Mouse (Mus musculus) midbrain, embryonic 13.5 days (tissue): ENCODE measurements around the gene A730049H05Rik. TPM values are rescaled to one million over a fixed set of nuclear protein-coding genes. Genes with fewer than 3 reads are reported as not detected.

Experiments used
- ATAC-seq: fragments of 200-750 bp; cut with Nextera tagmentation; 2 replicates; pipeline ENCODE4 v1.8.0; 2017; ENCODE audit warnings: mild to moderate bottlenecking, moderate TSS enrichment, moderate library complexity
- H3K27ac ChIP-seq: fragments of 300-500 bp; sonication (generic); 2 replicates; pipeline ENCODE4 v1.5.1; 2015; ENCODE audit warnings: inconsistent platforms, mild to moderate bottlenecking, moderate library complexity
- H3K27me3 ChIP-seq: fragments of 300-500 bp; sonication (generic); 2 replicates; pipeline ENCODE4 v1.6.1; 2015; ENCODE audit warnings: mild to moderate bottlenecking, inconsistent platforms
- H3K36me3 ChIP-seq: fragments of 300-500 bp; sonication (generic); 2 replicates; pipeline ENCODE4 v1.6.1; 2015; ENCODE audit warnings: mild to moderate bottlenecking, inconsistent platforms
- H3K4me1 ChIP-seq: fragments of 300-500 bp; sonication (generic); replicated peaks from 2 replicates; pipeline ENCODE4 v1.6.1; 2015; ENCODE audit warnings: inconsistent platforms
- H3K4me2 ChIP-seq: fragments of 300-500 bp; sonication (generic); replicated peaks from 2 replicates; pipeline ENCODE4 v1.6.1; 2015; ENCODE audit warnings: moderate library complexity, mild to moderate bottlenecking, inconsistent platforms
- H3K4me3 ChIP-seq: fragments of 300-500 bp; sonication (generic); replicated peaks from 2 replicates; pipeline ENCODE4 v1.5.1; 2015; ENCODE audit warnings: mild to moderate bottlenecking, inconsistent platforms
- H3K9ac ChIP-seq: fragments of 300-500 bp; sonication (generic); replicated peaks from 2 replicates; pipeline ENCODE4 v1.6.1; 2015; ENCODE audit warnings: mild to moderate bottlenecking, inconsistent platforms
- H3K9me3 ChIP-seq: fragments of 300-500 bp; sonication (generic); 2 replicates; pipeline ENCODE4 v1.6.1; 2016; ENCODE audit warnings: mild to moderate bottlenecking, inconsistent platforms
- WGBS: fragments of 180-500 bp; shearing (Covaris S2); methylation state at CpG from one replicate; pipeline ENCODE4 v1.1.7; 2015; 5-methylcytosine and 5-hydroxymethylcytosine counted together
- polyA plus RNA-seq: library from polyadenylated mRNA; unstranded; fragments of >200 nt; fragmentation: Nextera tagmentation; extraction: Ambion mirVana; gene quantifications from 2 replicates; pipeline ENCODE4 v1.2.1, GENCODE M21; 2015

Gene A730049H05Rik
- polyA plus RNA-seq: 0.40 and 0.52 TPM in 2 replicates

DNA sequence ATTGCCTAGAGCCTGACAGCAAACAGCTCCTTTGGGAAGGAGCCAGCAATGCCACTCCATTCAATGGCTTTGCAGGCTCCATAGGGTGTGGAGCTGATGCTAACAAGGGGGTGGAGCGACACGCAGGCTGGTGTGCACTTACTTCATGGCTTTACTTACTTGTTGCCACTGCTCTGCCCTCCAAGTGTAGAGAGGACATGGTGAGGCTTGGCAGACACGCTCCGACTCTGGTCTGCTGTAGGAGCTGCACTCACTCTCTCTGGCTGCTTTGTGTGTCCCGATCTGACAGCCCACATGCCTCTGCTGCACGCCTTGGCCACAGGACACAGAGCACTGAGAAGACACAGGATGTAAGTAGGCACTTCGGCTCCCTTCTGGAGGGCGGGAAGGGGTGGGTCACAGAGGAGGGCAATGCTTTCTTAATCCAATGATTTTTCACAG, at the start of gene A730049H05Rik:
Gene A730049H05Rik, plus strand, starts transcription at position 168 of the 441 bp plus-strand sequence.
- Histone ChIP-seq H3K27ac (no peak within 1 kb of the TSS), H3K9me3 (no peaks in the 10 kb centered on the region), H3K4me2 (peak within 1 kb of the TSS; percentile 35), H3K27me3 (peaks cover 27% of the 10 kb centered on the region), H3K36me3 (no peaks in the 10 kb centered on the region), H3K4me3 (no peak within 1 kb of the TSS), H3K4me1 (peaks cover 17% of the 10 kb centered on the region), H3K9ac (no peak within 1 kb of the TSS)
- ATAC-seq: peak; percentile 43; the same call in 1 of the 2 replicates
- WGBS: 4% methylated on average over 8 of the region's 8 CpGs

DNA sequence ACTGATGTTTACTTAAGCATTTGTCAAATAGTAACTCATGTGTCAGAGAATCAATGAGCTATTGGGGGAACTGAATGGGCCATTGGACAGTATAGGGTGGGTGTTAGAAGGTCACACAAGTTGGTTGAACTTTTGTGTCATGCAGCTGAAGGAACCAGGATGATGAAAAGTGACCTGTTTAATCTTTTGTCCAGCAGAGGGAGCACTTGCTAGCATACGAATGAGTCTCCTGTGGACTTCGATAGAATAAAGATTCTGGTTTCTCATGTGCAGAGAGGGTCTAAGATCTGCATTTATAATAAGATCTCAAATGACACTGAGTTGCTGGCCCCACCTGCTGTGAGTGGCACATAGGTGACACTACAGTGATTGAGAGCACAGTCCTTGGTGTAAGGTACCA, 39.9 kb upstream of the A730049H05Rik start:
- H3K4me3 ChIP-seq: no peak overlapping the region
- H3K27ac ChIP-seq: no peak overlapping the region
- no peak overlapping the region for H3K9ac ChIP-seq
- no peaks in the 10 kb centered on the region for H3K36me3 ChIP-seq
- WGBS: 12% methylated on average over 2 of the region's 2 CpGs
- H3K9me3 ChIP-seq: no peaks in the 10 kb centered on the region
- no peaks in the 10 kb centered on the region for H3K27me3 ChIP-seq
- ATAC-seq: peak; percentile 40; the same call in 1 of the 2 replicates
- no peaks in the 10 kb centered on the region for H3K4me1 ChIP-seq
- no peak overlapping the region for H3K4me2 ChIP-seq

DNA sequence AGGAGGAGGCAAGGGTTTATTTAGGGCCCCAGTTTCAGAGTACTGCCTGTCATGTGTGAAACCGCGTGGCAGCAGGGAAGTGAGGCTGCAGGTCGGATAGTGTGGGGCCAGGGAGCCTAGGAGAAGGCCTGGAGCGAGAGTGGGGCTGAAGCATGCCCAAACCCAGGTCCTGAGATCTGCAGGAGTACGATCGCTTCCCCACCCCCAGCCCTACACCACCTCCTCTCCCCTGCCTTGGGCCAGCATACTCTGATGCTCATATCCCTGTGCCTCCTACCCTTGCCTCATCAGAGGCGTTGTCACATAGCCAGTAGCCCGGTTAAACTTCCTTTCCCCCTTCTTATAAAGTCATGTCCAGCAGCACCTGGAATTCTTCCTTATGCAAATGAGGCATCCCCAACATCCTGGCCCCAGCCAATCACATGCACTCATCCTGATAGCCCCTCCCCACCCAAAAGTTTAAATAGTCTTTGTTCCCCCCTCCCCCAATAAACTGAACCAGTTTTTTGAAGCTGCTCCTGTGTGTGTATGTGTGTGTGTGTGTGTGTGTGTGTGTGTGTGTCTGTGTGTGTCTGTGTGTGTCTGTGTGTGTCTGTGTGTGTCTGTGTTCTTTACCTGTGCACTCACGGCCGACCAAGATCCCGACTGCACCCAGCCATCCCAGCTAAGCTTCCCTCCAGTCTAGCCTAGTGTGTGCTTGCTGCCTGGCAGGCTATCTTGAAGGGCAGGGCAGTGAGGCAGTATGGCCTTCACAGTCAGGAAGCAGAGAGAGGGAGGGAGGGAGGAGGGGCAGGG, 36.9 kb upstream of the A730049H05Rik start:
- H3K27me3 ChIP-seq: no peaks in the 10 kb centered on the region
- no peak overlapping the region for H3K9ac ChIP-seq
- no peak overlapping the region for H3K27ac ChIP-seq
- no peaks in the 10 kb centered on the region for H3K4me1 ChIP-seq
- H3K36me3 ChIP-seq: no peaks in the 10 kb centered on the region
- H3K4me3 ChIP-seq: no peak overlapping the region
- no peaks in the 10 kb centered on the region for H3K9me3 ChIP-seq
- no peak overlapping the region for H3K4me2 ChIP-seq
- 79% methylated on average over 11 of the region's 11 CpGs for WGBS
- ATAC-seq: no peak

DNA sequence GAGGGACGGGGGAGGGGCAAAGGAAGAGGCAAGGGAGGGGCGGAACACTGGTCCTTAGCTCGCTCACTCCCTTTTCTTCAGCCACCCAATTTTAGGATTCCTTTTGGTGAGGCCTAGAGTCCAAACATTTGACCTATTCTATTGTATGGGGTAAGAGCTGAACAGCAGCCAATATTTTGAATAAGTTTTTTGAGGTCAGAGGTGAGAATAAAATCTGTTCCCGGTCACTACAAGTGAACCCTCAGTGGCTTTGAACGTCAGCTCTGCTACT, 36.4 kb upstream of the A730049H05Rik start:
- 44% methylated on average over 5 of the region's 5 CpGs for WGBS
- Histone ChIP-seq H3K36me3 (no peaks in the 10 kb centered on the region), H3K4me3 (no peak overlapping the region), H3K9ac (no peak overlapping the region), H3K4me1 (no peaks in the 10 kb centered on the region), H3K27me3 (no peaks in the 10 kb centered on the region), H3K4me2 (no peak overlapping the region), H3K9me3 (no peaks in the 10 kb centered on the region), H3K27ac (no peak overlapping the region)
- ATAC-seq: no peak

DNA sequence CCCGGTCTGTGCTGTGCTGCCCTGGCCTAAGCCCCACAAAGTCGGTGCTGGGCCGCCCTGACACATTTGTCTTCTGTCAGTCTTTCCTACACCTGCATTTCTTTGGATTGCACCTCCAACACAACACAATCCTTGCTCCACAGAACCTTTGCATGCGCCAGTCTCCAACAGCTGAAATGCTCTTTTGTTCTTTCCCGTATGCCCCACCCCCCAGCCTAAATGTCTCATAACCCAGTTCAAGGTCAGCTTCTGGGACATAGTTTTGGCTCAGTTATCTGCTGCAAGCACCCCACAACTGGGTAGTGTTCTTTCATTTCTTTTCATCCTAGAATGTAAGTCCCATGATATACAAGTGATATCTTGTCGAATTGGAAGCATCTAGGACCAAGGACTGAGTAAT, 34.8 kb upstream of the A730049H05Rik start:
- Histone ChIP-seq H3K4me2 (no peak overlapping the region), H3K36me3 (no peaks in the 10 kb centered on the region), H3K27ac (no peak overlapping the region), H3K4me3 (no peak overlapping the region), H3K4me1 (peaks cover 6% of the 10 kb centered on the region; the same call in 1 of the 2 replicates), H3K9ac (no peak overlapping the region), H3K9me3 (no peaks in the 10 kb centered on the region), H3K27me3 (peaks cover 9% of the 10 kb centered on the region)
- ATAC-seq: no peak
- 84% methylated on average over 6 of the region's 6 CpGs for WGBS

DNA sequence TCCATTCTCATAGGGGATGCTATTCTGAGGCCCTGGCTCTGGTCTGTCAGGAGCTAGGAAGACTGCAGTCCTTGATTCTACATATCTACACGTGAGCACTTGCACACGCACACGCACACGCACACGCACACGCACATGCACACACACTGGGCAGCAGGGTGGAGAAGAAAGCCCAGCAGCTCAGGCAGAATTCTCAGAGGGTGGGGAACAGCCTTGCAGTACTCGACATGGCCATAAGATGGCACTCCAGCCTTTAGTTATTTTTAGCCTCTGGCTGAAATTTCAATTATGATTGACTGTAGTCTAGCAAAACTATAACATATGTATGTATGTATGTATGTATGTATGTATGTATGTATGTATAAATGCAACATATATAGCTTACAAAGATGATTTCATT, 31.5 kb upstream of the A730049H05Rik start:
- WGBS: 11% methylated on average over 7 of the region's 7 CpGs
- peak; percentile 43; the same call in 1 of the 2 replicates for ATAC-seq
- no peak overlapping the region for H3K9ac ChIP-seq
- no peak overlapping the region for H3K4me2 ChIP-seq
- H3K9me3 ChIP-seq: no peaks in the 10 kb centered on the region
- H3K4me3 ChIP-seq: no peak overlapping the region
- H3K36me3 ChIP-seq: no peaks in the 10 kb centered on the region
- no peak overlapping the region for H3K27ac ChIP-seq
- H3K4me1 ChIP-seq: peaks cover 13% of the 10 kb centered on the region
- H3K27me3 ChIP-seq: peaks cover 12% of the 10 kb centered on the region

DNA sequence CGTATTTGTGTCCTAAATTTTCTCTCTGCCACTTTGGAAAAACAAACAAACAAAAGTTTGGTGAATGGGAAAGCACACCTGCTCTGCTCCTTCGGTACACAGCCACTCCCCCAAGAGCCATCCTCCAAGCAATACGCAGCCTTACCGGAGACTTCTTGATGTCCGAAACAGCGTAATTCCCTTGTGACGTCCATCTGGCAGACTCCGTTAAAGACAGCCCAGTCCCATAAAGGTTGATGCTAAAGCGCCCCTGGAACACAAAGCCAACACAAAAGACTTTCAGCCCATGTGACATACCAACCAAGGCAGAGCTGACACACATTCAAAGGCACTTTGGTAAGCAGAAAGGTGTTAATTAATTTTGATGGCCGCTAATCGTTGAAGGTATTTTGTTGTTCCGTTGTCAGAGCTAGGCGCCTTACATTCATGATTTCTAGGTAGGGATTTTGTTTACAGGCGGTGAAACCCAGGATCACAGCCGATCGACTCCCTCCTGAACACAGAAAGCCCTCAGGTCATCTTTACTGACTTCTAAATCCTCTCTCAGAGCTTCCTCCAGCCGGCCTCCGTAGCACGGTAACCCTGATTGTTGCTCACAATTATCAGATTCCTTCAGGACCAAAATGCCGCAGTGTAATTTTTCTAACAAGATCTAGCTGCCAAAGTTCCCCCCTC, 29.4 kb upstream of the A730049H05Rik start:
- 2% methylated on average over 20 of the region's 20 CpGs for WGBS

DNA sequence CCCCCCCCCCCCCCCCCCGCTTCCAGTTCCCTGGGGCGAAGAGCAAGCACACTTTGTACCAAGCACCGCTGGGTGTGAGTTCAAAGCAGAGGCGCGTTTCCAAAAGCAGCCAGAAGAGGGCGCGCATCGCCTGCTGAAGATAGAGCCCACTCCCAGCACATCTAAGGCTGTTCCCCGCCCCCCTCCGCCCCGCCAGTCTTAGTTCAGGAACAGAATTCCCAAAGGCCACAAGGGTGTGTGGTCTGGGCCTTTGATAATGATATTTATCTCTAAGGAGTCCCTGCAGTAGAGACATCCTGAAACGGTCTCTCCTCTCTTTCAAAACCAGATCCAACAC, 28.9 kb upstream of the A730049H05Rik start:
- H3K4me2 ChIP-seq: peak overlapping the region; percentile 66
- peak; percentile 81 for ATAC-seq
- H3K4me3 ChIP-seq: peak overlapping the region; percentile 37
- H3K9me3 ChIP-seq: no peaks in the 10 kb centered on the region
- no peak overlapping the region for H3K27ac ChIP-seq
- H3K36me3 ChIP-seq: no peaks in the 10 kb centered on the region
- under 1% methylated on average over 11 of the region's 12 CpGs for WGBS
- peaks cover 13% of the 10 kb centered on the region for H3K4me1 ChIP-seq
- peaks cover 12% of the 10 kb centered on the region for H3K27me3 ChIP-seq
- H3K9ac ChIP-seq: peak overlapping the region; percentile 52; the same call in 1 of the 2 replicates

More for the DNA sequence above, 29.4 kb upstream of the A730049H05Rik start:
- H3K9ac ChIP-seq: peak overlapping the region; percentile 52; the same call in 1 of the 2 replicates
- H3K4me3 ChIP-seq: peak overlapping the region; percentile 37
- peaks cover 13% of the 10 kb centered on the region for H3K4me1 ChIP-seq
- no peaks in the 10 kb centered on the region for H3K36me3 ChIP-seq
- H3K27ac ChIP-seq: no peak overlapping the region
- H3K9me3 ChIP-seq: no peaks in the 10 kb centered on the region
- peak; percentile 60 for ATAC-seq
- H3K4me2 ChIP-seq: peak overlapping the region; percentile 66
- peaks cover 12% of the 10 kb centered on the region for H3K27me3 ChIP-seq

DNA sequence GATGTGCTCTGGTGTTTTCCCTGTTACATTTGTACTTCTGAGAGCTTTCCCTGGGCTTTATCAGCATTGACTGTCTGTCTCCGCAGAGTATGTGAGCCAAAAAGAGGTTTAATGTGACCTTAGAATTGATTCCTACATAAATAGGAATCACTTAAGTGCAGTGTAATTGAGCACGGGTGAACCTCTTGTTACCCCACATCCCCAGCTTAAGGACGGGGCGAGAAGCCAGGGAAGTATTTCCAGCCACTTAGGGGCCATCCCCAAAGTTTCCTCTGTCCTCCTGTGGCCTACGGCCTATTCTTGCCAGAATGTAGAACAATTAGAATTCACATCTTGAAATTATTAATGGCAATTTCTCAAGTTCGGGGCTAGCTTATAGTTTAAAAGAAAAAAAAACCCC, 22.5 kb upstream of the A730049H05Rik start:
- Histone ChIP-seq H3K36me3 (no peaks in the 10 kb centered on the region), H3K27me3 (no peaks in the 10 kb centered on the region), H3K4me2 (no peak overlapping the region), H3K4me3 (no peak overlapping the region), H3K27ac (no peak overlapping the region), H3K4me1 (no peaks in the 10 kb centered on the region), H3K9me3 (no peaks in the 10 kb centered on the region), H3K9ac (no peak overlapping the region)
- WGBS: 84% methylated on average over 6 of the region's 6 CpGs
- ATAC-seq: no peak

DNA sequence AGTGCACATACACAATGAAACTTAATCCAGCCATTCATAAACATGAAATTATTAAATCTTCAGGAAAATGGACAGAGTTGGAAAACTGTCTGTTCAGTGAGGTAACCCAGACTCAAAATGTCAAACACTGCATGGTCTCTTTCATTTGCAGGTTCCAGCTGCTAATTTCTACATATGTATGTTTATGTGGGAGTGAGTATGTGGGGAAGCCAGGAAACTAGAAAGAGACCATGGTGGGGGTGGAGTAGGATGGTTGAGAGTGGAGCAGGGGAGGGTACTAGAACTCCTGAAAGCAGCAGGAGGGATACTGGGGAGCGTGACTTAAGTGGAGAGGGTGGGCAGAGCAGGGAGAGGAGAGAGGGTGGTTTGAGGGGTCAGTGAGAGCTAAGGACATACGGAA, 14.8 kb upstream of the A730049H05Rik start:
- H3K9ac ChIP-seq: no peak overlapping the region
- H3K4me2 ChIP-seq: no peak overlapping the region
- no peaks in the 10 kb centered on the region for H3K9me3 ChIP-seq
- H3K27ac ChIP-seq: no peak overlapping the region
- no peaks in the 10 kb centered on the region for H3K4me1 ChIP-seq
- H3K27me3 ChIP-seq: no peaks in the 10 kb centered on the region
- no peak overlapping the region for H3K4me3 ChIP-seq
- no peak for ATAC-seq
- WGBS: 69% methylated on average over 2 of the region's 2 CpGs
- H3K36me3 ChIP-seq: no peaks in the 10 kb centered on the region

DNA sequence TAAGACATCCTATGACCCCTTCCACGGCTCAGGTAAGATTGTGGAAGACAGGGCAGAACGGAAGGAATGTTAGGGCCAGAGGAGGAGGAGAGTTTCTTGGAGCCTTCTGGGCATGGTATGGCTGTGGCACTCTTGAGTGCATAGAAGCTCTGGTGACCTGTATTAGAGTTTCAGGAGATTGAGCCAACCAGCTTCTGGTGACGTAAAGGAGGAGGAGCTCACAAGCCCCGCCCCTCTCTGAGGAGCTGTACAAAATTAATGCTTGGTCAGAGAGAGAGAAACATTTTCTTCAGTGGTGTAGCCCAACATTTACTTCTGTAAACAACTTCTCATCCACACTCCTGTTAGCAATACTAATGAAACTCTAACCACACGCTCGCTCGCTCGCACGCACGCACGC, 13.9 kb upstream of the A730049H05Rik start:
- ATAC-seq: no peak
- Histone ChIP-seq H3K27me3 (no peaks in the 10 kb centered on the region), H3K9ac (no peak overlapping the region), H3K27ac (no peak overlapping the region), H3K4me2 (no peak overlapping the region), H3K4me3 (no peak overlapping the region), H3K9me3 (no peaks in the 10 kb centered on the region), H3K4me1 (no peaks in the 10 kb centered on the region), H3K36me3 (no peaks in the 10 kb centered on the region)
- 91% methylated on average over 11 of the region's 11 CpGs for WGBS

DNA sequence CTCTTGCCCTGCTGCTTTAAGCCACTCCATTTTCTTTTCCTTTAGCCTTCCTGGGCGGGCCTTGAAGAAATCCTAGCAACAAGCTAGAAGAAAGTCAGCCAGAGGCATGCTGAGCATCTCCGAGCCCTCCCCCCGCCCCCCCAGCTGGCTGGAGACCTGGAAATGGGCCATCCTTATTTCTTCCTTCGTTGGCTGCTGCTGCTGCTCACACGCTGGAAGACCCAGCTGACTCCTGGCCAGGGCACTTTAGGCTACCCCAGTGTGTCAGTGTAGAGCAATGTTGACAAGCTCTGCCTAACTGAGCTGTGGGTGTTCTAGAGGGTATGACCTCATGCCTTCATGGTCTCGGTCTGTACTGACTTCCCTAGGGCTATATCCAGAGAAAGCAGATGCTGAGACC, 13.1 kb upstream of the A730049H05Rik start:
- H3K9ac ChIP-seq: no peak overlapping the region
- no peaks in the 10 kb centered on the region for H3K36me3 ChIP-seq
- 59% methylated on average over 6 of the region's 6 CpGs for WGBS
- H3K27ac ChIP-seq: no peak overlapping the region
- ATAC-seq: no peak
- H3K4me2 ChIP-seq: no peak overlapping the region
- H3K9me3 ChIP-seq: no peaks in the 10 kb centered on the region
- no peak overlapping the region for H3K4me3 ChIP-seq
- H3K4me1 ChIP-seq: no peaks in the 10 kb centered on the region
- no peaks in the 10 kb centered on the region for H3K27me3 ChIP-seq
